Mouse (Mus musculus) brain, embryonic 14.5 days (tissue): ENCODE results near the gene Eml6. TPM values are rescaled to one million over a fixed set of nuclear protein-coding genes. Genes with fewer than 3 reads are reported as not detected.

Experiments used
- DNase-seq: peaks from one replicate; pipeline ENCODE4 v3.0.0-alpha.2; 2011; ENCODE audit warnings: low read depth
- CTCF ChIP-seq: fragments of 200-500 bp; IDR thresholded peaks from 2 replicates; pipeline ENCODE4 v1.5.1; 2012; ENCODE audit warnings: inconsistent platforms, mild to moderate bottlenecking, moderate library complexity, borderline replicate concordance; ENCODE audit not compliant: insufficient read depth, insufficient read length; ENCODE audit errors: extremely low read depth
- POLR2A ChIP-seq: fragments of 200-500 bp; IDR thresholded peaks from 2 replicates; pipeline ENCODE4 v1.6.1; 2012; ENCODE audit warnings: mild to moderate bottlenecking, inconsistent platforms, borderline replicate concordance; ENCODE audit not compliant: poor library complexity, insufficient read depth, insufficient read length, severe bottlenecking; ENCODE audit errors: extremely low read depth
- polyA plus RNA-seq: library from polyadenylated mRNA; depleted of rRNA; stranded (reverse); fragments of >200 nt; gene quantifications from 2 replicates; pipeline ENCODE4 v1.2.3, GENCODE M21; 2012; rRNA removed

The Eml6 gene
- polyA plus RNA-seq: 11.5 and 17.1 TPM in 2 replicates

DNA sequence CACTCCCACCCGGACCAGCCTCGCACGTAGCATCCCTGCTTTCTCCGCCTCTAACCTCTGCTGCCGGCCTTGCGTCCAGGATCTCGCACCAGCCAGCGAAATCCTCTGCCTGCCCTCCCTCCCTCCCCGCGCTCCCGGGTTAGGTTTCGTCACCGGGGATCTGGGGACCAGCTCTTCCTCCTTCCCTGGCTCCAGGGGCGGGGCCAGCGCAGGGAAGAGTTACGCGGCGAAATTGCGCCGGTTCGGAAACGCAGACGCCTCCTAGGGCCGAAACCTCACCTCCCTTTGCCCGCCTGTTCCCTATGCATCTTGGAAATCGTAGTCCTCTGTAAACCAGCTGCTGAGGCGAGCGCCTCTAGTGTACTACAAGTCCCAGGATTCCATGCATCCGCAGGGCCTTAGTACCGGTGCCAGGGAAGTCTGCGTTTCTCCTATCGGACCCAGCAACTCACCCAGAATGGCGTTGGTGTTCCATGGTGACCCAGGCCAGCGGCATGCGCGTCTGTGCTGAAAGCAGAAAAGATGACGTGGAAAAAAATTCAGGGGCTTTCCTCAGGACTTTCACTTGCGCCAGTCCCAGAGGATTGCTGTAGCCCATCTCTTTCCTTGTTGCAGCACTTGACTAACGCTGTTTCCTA lies at the start of gene Eml6:
TSS of gene Eml6 (minus strand) at position 199 of the 638 bp plus-strand sequence.
- TF ChIP-seq POLR2A (peak; percentile 30; the same call in 1 of the 2 replicates), CTCF (no peak)
- DNase-seq: peak; percentile 99

- DNase-seq: peak; percentile 18
- peak; percentile 34; the same call in 1 of the 2 replicates for TF ChIP-seq CTCF
- TF ChIP-seq POLR2A: no peak
Measured at GRCm38 (mm10) chr11:30057299-30057698, 31.5 kb upstream of the Eml6 start.

- TF ChIP-seq POLR2A (no peak), CTCF (no peak)
- peak; percentile 25 for DNase-seq
Measured at GRCm38 (mm10) chr11:30025144-30025543, 689 bp downstream of the Eml6 start.

- TF ChIP-seq POLR2A (no peak), CTCF (no peak)
- peak; percentile 70 for DNase-seq
Measured at GRCm38 (mm10) chr11:30024261-30025071, 1.4 kb downstream of the Eml6 start.

GRCm38 (mm10) chr11:29986257-29986656 lies 39.6 kb downstream of the Eml6 start:
- TF ChIP-seq POLR2A (no peak), CTCF (no peak)
- no peak for DNase-seq

- TF ChIP-seq POLR2A (no peak), CTCF (no peak)
- DNase-seq: peak; percentile 10
Measured at GRCm38 (mm10) chr11:29968874-29969273, 57.0 kb downstream of the Eml6 start.

DNA sequence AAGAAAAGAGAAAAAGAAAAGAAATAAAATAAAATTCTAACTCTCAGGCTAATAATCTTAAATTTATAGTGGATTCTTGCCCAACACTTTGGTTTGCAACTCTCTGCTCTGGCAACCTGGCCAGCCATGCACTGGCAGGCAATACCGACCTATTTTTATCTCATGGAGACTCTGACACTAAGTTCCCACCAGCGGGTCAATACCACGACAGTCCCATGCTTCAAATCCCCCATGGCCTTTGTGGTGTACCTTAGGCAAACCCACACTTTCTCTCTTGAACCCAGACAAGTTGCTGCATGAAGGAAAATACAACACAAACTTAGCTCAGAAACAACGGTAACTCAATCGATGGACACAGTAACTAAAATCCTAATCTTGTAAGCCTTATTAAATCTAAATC lies 66.5 kb downstream of the Eml6 start:
- no peak for DNase-seq
- TF ChIP-seq POLR2A (no peak), CTCF (no peak)

- TF ChIP-seq CTCF: no peak
- no peak for TF ChIP-seq POLR2A
- DNase-seq: no peak
Measured at GRCm38 (mm10) chr11:29944661-29945060, 81.2 kb downstream of the Eml6 start.

- peak; percentile 89 for DNase-seq
- TF ChIP-seq CTCF (no peak), POLR2A (no peak)
Measured at GRCm38 (mm10) chr11:29924332-29924731, 101.5 kb downstream of the Eml6 start.

DNA sequence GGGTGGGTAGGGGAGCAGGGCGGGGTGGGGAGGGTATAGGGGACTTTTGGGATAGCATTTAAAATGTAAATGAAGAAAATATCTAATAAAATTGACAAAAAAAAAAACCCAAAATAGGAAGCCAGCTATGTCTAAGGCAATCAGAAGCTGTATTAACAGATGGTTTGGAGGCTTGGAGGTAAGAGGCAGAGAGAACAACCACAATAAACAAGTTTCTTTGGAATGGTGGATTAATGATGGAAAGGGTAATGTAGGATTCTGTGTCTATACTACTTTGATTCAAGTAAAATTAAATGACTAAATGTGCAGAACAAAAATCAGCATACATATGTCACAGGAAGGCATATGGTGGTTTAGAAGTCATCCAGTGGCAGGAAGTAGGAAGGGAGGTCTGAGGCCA lies 102.0 kb downstream of the Eml6 start:
- DNase-seq: no peak
- TF ChIP-seq CTCF (no peak), POLR2A (no peak)

DNA sequence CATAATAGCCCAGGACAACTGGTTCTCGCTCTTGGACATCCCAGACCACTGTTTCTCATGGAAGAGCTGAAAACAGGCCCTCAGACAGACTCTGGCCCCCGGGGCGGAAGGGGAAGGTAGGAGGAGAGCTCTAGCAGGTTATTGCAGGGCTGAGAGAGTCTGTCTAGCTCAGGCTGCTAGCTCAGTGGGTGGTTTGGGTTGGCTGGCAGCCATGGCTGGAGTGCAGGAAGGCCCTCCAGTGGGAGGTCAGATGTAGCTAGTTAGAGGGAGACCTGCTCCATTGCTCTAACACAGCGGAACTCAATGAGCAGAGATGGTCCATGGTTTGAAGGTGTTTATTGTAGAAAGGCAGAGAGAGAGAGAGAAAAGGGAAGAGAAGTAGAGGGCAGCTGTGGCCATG lies 112.7 kb downstream of the Eml6 start:
- TF ChIP-seq POLR2A: no peak
- TF ChIP-seq CTCF: no peak
- DNase-seq: no peak
